ENCODE assay signal across 35 mouse cellular contexts in the genomic region with DNA sequence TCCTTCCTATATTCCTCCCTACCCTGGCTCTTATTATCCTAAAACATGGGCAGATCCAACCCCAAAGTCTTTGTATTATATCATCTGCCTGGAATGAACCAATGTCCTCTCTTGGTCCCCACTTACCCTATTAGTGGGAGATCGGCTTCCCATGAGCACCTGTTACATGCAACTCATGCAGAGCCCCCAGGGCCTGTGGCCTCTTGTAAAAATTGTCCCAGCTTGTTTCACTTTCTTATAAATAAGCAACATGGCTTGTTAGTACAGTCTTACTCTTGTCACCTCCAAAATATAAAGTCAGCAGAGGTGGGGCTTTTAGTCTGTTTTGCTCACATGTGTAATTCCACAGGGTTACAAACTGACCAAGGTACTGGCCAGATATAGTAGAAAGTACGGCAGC.
"Had no signal": no experiment of that assay in that cellular context is flagged by ENCODE, and none has a peak within 500 bp of the region (broad histone marks: within the 10 kb centered on the region; RNA-seq: fewer than 3 reads in every experiment).

No protein-coding gene starts in this region.

- H3K4me2 ChIP-seq: heart, embryonic 11.5 days; heart, embryonic 12.5 days; heart, embryonic 13.5 days; heart, embryonic 15.5 days; hindbrain, embryonic 12.5 days; hindbrain, embryonic 13.5 days; hindbrain, embryonic 14.5 days; hindbrain, embryonic 15.5 days; intestine, embryonic 15.5 days; kidney, embryonic 15.5 days had no signal

- H3K27me3 ChIP-seq: heart, embryonic 12.5 days; heart, embryonic 13.5 days; heart, embryonic 15.5 days; hindbrain, embryonic 12.5 days; hindbrain, embryonic 13.5 days; hindbrain, embryonic 15.5 days; intestine, embryonic 15.5 days; kidney, embryonic 15.5 days had no signal

- ATAC-seq: hindbrain, embryonic 16.5 days; hindbrain, postnatal 0 days; inflammation-experienced regulatory T-cells, adult 6 months; intestine, embryonic 15.5 days; intestine, embryonic 16.5 days; intestine, postnatal 0 days had no signal

- H3K9ac ChIP-seq: heart, embryonic 12.5 days; heart, embryonic 13.5 days; heart, embryonic 15.5 days; hindbrain, embryonic 12.5 days; hindbrain, embryonic 13.5 days; hindbrain, embryonic 14.5 days; hindbrain, embryonic 15.5 days; intestine, embryonic 15.5 days; kidney, embryonic 15.5 days had no signal

- H3K9me3 ChIP-seq: heart, embryonic 10.5 days; heart, embryonic 12.5 days; heart, embryonic 13.5 days; heart, embryonic 15.5 days; hindbrain, embryonic 10.5 days; hindbrain, embryonic 12.5 days; hindbrain, embryonic 13.5 days; hindbrain, embryonic 15.5 days; intestine, embryonic 15.5 days; kidney, embryonic 15.5 days had no signal

- DNase-seq: heart, postnatal 10 days; heart, postnatal 14 days; heart, postnatal 36 days; heart, postnatal 4 days; kidney, adult 11 months; kidney, adult 18-20 months; kidney, adult 2 months; kidney, adult 8-10 months; kidney, adult 9 months; kidney, postnatal 10 days; kidney, postnatal 14 days; kidney, postnatal 25 days; kidney, postnatal 36 days; kidney, postnatal 4 days; layer of hippocampus, adult 9-11 months; layer of hippocampus, postnatal 36 days had no signal

- H3K27ac ChIP-seq: heart, embryonic 10.5 days; heart, embryonic 13.5 days; heart, embryonic 15.5 days; hindbrain, embryonic 10.5 days; hindbrain, embryonic 12.5 days; hindbrain, embryonic 13.5 days; hindbrain, embryonic 14.5 days; hindbrain, embryonic 15.5 days; hindbrain, postnatal 0 days; intestine, embryonic 15.5 days; kidney, embryonic 15.5 days; kidney, postnatal 0 days; layer of hippocampus, adult 2 months had no signal

- H3K4me1 ChIP-seq: heart, embryonic 10.5 days; heart, embryonic 12.5 days; heart, embryonic 15.5 days; hindbrain, embryonic 10.5 days; hindbrain, embryonic 12.5 days; hindbrain, embryonic 13.5 days; hindbrain, embryonic 15.5 days; intestine, embryonic 15.5 days; kidney, embryonic 15.5 days had no signal

- H3K4me3 ChIP-seq: heart, embryonic 10.5 days; heart, embryonic 12.5 days; heart, embryonic 13.5 days; heart, embryonic 15.5 days; hindbrain, embryonic 10.5 days; hindbrain, embryonic 12.5 days; hindbrain, embryonic 13.5 days; hindbrain, embryonic 15.5 days; intestine, embryonic 15.5 days; kidney, embryonic 15.5 days; layer of hippocampus, adult 2 months had no signal

- H3K36me3 ChIP-seq: hindbrain, embryonic 10.5 days; hindbrain, embryonic 12.5 days; kidney, embryonic 15.5 days had no signal
